Mouse (Mus musculus) spleen, postnatal 10 days (tissue): ENCODE measurements around the gene Azgp1.
"Not testable (repeated sequence)": the region's sequence is repeated elsewhere in the genome, so short reads cannot be mapped to it uniquely, and the experiment has no call there.

ENCODE experiments used
- DNase-seq, 2 experiments: peaks; one replicate each; pipeline ENCODE4 v3.0.0; 2021 to 2022; ENCODE audit warnings: low spot score in 2 of 2

The Azgp1 gene

DNA sequence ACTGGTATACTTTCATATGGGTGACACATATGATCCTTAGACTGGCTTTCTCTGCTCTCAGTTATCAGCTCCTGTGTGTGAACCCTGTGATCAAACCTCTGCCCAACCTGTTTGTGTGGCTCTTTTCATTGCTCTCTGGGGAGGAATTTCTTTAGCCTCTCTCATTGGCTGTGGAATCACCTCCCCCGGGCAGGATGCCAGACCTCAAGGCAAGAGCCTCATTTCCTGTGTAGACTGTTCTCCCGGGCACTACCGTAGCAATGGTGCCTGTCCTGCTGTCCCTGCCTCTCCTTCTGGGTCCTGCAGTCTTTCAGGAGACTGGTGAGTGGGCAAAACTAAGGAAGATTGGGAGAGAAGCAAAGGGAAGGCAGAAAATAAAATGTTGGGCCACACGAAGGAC is at the start of gene Azgp1:
TSS of gene Azgp1 (plus strand) at position 221 of the 400 bp plus-strand sequence.
- DNase-seq, result no peak

DNA sequence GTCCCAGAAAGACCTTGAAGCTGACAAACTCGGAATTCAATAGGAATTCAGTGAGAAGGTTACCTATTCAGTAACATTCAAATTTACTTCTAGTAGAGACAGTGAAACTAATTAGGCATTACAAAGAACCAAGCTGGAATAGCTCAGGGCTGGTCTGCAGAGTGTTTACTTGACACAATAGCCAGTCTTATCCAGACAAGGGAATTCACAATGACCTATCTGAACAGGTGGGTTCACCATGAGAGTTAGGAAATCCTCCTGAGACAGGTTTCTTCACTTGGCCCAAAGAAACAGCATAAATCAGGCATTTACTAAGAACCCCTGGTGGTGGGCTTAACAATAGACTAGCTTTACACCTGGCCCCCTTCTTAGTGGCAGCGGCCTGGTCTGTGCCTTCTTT is 47.4 kb upstream of the Azgp1 start:
- not testable (repeated sequence) for DNase-seq

DNA sequence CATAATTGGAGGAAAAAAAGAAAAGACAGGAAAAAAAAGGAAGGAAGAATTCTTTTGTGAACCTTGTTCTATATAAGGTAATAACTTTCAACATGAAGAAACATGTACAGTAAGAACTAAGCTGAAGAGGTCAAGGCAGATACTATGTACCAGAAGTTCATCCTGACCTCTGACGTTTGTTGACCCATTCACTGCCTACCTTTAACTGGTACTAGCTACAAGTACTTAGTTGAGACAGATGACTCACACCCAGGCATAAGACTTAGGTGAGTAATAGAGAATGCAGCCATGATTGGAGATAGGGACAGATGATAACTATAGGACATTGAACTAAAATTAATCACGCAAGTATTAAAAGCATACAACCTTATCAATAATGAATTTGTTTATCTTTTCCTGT is 44.8 kb upstream of the Azgp1 start:
- DNase-seq, result no peak

DNA sequence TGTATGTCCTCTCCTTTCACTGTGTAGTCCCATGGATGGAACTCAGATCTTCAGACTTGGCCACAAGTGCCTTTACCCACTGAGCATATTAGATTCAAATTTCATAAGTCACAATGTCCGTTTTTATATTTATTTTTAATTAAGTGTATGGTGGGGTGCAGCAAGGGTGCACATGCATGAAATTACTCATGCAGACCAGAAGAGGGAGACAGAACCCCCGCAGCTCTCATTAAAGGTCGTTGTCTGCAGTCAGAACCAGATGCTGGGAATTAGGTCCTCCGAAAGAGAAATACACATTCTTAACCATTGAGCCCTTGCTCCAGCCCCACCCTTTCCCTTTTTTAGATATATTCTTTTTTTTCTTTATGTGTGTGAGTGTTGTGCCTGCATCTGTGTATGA is 44.1 kb upstream of the Azgp1 start:
- no peak for DNase-seq

DNA sequence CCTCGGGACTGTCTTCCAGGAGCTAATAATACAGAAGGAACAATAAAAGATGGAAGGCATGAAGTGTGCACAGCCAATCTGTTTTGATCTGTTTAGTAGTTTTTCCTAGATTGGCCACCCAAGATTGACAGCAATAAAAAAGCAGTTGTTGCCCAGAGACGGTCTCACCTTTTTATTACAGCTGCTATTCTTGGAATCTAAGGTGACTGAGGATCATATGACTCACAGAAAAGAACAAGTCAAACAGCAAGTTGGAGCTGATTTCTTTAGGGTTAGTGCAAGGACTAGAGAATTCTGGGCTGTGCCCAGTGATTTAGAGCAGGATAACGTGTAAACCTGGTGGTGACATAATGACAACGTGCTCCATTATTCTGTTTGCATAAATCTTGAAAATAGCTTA is 40.4 kb upstream of the Azgp1 start:
- DNase-seq, result no peak

DNA sequence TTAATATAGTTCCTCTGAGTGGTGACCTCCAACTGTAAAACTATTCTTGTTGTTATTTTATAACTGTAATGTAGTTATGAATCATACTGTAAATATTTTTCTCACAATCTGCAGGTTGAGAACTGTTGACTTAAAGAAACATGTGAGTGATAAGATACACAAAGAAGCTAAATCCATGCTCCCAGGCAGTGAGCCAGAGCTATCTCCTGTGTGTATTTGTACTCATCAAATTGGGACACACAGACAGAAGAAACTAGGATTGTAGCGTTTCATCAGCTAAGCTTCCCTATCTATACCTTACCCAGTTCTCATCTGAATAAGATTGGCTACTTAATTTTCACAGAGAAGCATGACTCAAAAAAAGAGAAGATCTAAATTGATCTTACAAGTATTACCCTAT is 38.2 kb upstream of the Azgp1 start:
- DNase-seq, result no peak

DNA sequence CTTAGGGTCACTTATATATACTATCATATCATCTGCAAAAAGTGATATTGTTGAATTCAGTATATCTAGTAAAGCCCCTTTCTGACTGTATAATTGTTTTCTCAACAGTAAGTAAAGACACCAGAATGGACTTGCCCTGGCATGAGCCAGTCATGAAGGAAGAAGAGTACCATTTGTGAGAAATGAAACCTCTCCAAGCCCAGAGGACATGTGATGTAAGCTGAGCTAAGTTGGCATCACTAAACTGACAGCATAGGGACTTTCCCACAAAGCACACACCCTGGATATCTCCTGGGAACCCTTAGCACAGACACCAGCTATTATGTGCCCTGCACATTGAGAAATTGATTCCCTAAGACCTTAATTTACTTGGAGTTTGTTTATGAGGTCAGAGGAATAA is 34.0 kb upstream of the Azgp1 start:
- no peak for DNase-seq

DNA sequence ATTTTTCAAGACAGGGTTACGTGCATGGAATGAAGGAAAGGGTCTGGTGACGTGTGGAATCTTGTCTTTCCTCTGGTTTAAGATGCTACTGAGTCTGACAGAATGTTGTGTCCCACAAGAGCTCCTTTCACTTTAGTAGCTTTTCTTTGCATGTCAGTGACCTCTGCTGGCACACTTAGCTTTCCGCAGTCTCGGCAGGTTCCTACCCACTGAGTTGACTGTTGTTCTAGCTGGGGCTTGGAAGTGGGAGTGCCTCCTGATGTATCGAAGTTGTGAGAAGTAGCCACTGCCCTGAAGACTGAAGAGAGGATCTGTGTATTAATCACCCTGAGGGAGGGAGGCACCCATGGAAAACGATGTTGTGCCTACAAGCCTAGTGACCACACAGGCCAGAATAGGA is 30.1 kb upstream of the Azgp1 start:
- peak in 1 of 2 experiments; percentile 21 for DNase-seq

DNA sequence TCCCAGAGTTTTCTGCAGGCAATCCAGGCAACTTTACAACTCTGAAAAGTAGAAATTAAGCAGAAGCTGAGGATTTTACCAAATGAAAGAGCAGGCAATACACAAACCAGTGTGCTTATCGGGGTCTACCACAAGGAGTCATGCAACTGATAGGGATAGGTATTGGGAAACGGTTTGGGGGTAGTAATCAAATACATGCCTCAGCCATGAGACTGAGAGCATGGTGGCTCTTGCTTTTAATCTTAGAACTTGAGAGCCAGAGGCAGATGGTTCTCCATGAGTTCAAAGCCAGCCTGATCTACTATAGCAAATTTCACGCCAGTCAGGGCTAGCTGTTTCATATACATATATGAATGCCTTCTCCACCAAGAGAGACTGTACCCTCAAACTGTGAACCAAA is 24.9 kb upstream of the Azgp1 start:
- DNase-seq, result no peak

DNA sequence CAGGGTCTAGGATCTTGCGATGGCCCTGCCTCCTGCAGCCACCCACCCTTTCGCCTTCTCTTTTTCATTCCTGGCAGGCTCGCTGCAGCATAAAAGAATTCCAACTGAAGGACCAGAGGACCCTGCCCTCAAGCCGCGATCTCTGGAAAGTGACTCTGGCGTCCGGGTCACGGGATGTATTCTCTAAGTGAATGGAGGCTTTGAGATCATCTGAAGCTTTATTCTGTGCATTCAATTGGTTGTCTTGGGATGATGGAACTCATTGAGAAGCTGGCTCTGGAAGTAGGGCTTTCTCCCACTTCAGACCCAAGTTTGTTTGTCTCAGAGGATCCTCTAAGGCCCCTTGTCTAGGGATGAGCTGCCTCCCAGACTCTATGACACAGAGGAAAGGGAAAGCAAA is 18.4 kb upstream of the Azgp1 start, which contains the start of gene Gjc3:
TSS of gene Gjc3 (minus strand) at position 154 of the 400 bp plus-strand sequence.
- DNase-seq, result no peak

DNA sequence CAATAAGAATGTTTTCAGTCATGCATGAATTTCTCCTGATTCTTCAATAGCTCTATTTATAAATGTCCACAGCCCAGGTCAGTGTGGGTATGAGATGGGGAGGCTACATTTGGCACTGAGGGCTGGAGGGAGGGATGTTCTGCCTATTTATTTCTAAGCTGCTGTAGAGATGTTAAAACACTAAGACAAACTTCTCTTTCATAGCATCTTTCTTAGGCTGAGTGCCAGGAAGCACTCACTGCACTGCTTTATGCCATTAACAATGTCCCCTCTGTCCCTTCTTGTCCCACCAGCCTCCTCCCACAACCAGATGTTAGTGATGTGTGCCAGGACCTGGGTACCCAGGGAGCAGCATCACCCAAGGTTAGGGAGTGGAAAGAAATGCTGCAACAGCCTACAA is 14.8 kb upstream of the Azgp1 start:
- DNase-seq, result no peak

DNA sequence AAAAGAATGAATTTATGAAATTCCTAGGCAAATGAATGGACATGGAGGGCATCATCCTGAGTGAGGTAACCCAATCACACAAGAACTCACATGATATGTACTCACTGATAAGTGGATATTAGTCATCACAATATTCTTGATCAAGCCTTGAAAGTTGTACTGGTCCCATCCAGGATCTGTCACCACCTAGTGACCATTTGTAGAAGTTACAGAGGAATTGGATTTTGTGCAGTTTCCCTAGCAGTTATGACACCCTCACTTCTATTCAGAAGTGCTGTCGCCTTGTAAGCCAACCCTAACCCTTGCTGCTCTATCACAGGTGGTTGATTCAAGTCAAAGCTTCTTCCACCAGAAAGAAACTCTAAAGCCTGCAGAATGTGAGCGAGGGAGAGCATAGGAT is 8.2 kb upstream of the Azgp1 start:
- DNase-seq, result no peak

DNA sequence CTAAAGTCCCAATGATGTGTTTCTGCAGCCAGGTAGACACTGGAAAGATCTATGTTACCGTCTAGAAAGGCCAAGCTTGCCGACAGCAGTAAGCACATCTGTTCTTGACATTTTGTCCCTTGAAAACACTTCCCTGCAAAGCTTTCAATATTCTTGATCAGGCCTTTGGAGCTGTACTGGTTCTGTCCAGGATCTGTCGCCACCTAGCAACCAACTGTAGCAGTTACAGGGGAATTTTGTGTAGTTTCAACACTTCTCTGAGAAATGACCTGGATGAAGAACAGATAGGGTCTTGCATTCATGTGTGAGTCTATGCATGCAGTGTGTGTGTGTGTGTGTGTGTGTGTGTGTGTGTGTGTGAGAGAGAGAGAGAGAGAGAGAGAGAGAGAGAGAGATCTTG is 7.6 kb upstream of the Azgp1 start:
- no peak for DNase-seq

DNA sequence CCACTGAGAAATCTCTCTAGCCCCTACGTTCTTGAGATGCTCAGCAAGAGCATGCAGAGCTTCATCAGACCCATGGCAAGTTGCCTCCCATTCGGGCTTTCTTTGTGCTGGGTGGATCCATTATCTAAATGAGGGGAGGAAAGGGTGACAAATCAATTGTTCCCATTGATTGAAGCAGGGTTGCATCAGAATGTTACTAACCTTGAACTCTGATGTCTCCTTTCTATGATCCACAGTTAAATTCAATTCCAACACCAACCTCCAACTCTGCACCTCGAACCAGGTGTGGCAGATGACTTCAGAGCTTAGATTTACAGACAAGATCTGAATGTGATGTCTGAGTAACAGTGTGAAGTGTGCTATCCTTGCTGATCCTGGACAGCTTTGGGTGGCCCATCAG is 6.6 kb upstream of the Azgp1 start:
- no peak for DNase-seq

DNA sequence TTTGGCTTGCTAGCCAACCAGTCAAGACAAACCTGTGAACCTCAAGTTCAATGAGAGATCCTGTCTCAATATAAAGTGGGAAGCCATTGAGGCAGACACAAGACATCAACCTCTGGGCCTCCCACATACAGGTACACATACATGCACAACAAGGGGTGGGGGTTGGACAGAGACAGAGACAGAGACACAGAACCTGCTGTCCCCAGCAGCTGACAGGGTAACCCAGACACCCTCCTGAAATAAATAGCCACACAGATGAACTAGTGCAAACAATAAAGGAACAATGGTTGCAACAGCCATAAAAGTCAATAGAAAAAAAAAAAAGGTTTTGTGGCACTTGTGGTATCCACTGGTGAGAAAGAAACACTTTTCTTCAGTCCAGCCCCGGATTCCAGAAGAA is 5.9 kb upstream of the Azgp1 start:
- no peak for DNase-seq

DNA sequence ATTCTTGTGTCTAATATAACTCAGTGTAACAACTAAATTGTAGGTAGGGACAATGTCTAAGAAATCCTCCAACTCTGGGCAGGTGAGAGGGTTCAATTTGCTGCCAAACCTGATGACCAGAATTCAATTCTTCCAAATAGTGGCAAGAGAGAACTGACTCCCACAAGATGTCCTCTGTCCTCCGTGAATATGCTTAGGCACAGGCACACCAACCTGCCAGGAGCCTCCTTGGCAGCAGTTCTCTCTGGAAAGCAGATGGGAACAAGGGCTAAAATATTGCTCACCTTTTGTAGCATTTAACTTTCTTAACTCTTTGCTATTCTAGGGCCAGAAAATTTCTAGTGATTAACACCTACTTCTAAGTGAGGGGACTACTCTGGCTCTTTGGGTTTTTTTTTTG is 4.0 kb upstream of the Azgp1 start:
- DNase-seq, result no peak

DNA sequence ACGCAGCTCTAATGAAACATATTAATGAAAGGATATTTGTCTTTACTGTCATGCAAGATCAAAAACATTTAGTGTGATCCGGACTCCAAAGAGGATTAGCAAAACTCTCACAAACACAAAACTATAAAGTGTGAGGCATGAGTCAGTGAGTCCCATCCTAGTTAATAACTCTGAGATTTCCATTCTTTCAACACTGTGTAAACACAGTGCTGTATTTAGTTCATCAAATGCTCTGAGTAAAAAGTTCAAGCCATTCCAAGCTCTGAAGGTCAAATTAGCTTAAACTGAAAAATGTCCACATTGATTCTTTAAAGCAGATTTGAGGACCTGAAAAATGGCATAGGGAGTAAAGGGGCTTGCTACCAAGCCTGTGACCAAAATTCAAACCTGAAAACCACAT is 2.2 kb upstream of the Azgp1 start:
- no peak for DNase-seq

DNA sequence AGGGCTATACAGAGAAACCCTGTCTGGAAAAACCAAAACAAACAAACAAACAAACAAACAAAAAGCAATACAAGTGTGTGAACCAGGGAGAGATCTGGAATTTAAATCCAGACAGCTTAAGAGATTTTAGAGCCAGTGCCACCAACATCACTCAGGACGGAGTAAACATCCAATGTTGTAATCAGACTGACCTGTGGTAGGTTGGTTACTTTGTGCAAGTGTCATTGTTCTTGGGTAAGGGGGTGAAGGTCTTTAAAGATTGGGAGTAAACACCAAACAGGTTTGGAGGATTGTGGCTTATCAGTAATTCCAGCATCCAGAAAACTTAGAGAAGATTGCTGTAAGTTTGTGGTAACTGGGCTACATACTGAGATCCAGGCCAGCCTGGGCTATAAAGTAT is 5.0 kb downstream of the Azgp1 start:
- DNase-seq, result no peak

DNA sequence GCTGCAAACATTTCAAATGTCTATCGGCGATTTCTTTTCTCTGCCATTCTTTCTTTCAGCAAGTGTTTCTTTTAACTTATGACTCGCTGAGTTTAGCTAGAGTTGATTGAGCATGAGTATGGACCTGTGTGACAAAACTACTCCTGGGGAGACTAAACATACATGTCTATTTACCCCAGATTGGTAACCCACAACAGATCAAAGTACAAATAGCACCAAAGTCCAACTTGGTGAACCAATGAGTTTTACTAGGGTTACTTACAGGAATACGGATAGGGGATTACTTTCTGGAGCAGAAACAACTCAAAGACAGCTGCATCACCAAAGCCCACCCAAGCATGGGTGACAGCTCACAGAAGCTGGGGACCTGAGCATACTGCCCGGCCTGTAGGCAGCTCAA is 28.1 kb downstream of the Azgp1 start:
- no peak for DNase-seq

DNA sequence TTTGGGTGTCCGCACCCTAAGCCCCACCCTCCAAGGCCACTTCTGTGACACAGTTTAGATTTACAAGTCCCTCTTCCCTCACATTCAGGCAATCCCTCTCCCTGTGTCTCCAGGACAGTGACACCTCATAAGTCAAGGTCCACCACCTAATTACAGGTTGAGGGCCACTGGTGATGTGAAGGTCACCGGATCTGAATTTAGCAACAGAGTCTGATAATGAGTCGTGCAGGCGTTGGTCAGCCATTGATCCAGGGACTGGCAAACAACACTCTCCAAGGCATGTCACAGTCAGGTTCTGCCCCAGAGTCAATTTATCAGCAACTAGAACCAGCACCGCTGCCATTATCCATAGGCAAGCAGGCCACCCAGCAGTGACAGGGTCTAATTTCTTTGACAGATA is 31.1 kb downstream of the Azgp1 start:
- no peak for DNase-seq

DNA sequence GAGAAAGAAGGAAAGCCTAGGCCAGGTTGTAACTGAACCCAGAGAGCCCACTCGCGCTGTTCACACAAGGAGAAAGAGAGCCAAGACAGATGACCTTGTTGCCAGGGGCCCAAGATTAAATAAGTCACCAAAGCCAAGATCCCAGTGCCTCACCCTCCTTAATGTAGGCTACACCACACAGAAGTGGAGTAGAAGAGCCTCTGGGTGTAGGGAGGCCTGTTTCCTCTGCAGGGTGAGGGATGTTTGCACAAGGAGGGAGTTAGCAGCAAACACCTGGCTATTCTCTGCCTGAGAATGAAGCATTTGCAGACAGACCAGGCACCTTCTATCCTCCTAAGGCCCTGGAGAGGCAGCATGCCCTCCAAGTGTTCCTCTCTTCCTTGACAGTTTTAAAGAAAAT is 35.2 kb downstream of the Azgp1 start:
- no peak for DNase-seq

DNA sequence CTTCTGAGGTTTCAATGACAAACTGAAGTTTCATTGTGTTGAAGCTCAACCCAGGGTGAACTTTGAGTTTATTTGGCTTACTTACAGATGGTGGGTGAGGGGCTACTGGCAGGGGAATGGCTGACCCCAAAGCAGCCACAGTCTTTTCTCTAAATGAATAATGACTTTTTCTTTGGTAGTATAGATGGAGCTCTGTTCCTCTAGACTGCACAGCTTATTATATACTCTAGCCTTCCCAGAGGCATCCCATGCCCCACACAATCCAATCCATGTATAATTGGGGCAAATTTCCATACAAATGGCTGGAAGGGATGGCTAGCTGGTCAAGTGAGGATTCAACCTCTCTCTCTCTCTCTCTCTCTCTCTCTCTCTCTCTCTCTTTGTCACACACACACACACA is 35.7 kb downstream of the Azgp1 start:
- no peak for DNase-seq

DNA sequence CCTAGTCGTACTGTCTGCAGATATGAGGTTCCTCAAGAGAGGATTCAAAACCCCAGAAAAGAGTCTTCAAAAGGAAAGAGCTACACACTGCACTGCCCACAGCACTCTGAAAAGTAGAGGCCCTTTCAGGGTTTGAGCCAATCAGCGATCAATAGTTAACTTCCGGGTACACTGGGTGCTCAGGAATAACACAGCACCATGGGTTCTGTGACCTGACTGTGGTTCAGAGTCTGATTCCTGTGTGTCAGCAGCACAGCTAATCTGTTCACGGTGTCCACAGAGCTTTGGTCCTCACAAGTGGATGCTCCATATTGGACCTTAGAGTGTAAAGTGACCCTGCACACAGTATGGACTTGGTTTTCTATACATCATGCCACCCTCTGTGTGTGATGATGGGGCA is 38.3 kb downstream of the Azgp1 start:
- not testable (repeated sequence) for DNase-seq

DNA sequence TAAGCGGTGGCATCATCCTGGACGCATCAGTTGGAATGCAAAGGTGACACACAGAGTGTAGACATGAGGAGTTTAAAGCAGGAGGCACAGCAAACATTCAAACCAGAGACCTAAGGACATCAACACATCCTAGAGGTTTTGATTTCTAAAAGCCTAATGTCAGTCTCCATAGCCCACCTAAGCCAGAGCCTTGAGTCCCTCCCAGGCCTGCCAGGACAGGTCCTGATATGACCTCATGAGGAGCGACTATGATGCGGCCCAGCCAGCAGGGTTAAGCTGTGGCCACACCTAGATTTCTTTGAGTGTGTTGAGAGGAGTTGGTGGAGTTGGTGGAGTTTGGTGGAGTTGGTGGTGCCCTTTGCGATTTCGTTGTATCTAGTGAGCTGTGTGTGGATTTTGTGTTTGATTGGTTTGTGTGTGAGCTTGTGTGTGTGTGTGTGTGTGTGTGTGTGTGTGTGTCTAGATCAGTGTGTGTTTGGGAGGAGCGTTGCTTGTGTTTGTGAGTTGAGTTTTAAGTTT is 39.7 kb downstream of the Azgp1 start, which contains the start of the genes Smok3a and Smok3b:
TSS of gene Smok3a (plus strand) at position 301 of the 519 bp plus-strand sequence.
TSS of gene Smok3b (plus strand) at position 469 of the 519 bp plus-strand sequence.
- not testable (repeated sequence) for DNase-seq
